Mouse (Mus musculus) ES-Bruce4 (cell line): Measurements from ENCODE around the gene D230025D16Rik.

Experiments used
- CTCF ChIP-seq: IDR thresholded peaks from one replicate; pipeline ENCODE4 v1.8.1; 2011; ENCODE audit warnings: low read depth, low read length
- EP300 ChIP-seq: IDR thresholded peaks from 2 replicates; pipeline ENCODE4 v1.6.1; 2011; ENCODE audit warnings: low read depth, low read length; ENCODE audit not compliant: insufficient read depth
- POLR2A ChIP-seq: IDR thresholded peaks from one replicate; pipeline ENCODE4 v1.8.1; 2011; ENCODE audit warnings: low read length; ENCODE audit not compliant: insufficient read depth

GRCm38 (mm10) chr8:105205748-105206147 is 19.2 kb upstream of the D230025D16Rik start:
- TF ChIP-seq CTCF: no peak
- TF ChIP-seq POLR2A: no peak
- no peak for TF ChIP-seq EP300
